Mouse (Mus musculus) kidney, postnatal 4 days (tissue): ENCODE measurements around the gene Spryd7.

Source experiments
- DNase-seq, 2 experiments: peaks; one replicate each; pipeline ENCODE4 v3.0.0; 2021; ENCODE audit warnings: mixed read lengths in 2 of 2

The Spryd7 gene

GRCm38 (mm10) chr14:61530966-61531365, 25.7 kb downstream of the Spryd7 start:
- no peak for DNase-seq

- no peak for DNase-seq
Observed at GRCm38 (mm10) chr14:61530396-61530795, 26.3 kb downstream of the Spryd7 start.

DNA sequence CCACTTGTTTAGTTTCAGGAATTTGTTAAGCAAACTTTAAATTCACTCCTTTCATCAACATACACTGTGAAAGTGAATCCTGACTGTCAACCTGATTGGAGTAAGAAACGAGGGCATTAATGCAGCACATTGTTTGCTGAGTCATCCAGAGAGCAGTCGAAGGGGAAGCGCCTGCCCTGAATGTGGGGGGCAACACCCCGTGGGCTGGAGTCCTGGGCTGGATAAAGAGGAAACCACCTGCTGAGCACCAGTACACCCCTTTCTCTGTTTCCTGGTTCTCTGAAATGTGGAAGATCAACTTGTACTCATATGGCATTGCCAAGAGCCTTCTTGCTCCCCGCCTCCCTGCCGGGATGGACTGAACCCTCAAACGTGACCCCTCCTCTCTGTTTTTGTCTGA, 27.2 kb downstream of the Spryd7 start:
- DNase-seq, result no peak

GRCm38 (mm10) chr14:61526006-61526405, 30.7 kb downstream of the Spryd7 start:
- no peak for DNase-seq

GRCm38 (mm10) chr14:61523821-61524220, 32.9 kb downstream of the Spryd7 start:
- DNase-seq, result no peak

GRCm38 (mm10) chr14:61518659-61519480, 37.8 kb downstream of the Spryd7 start:
- no peak for DNase-seq

DNA sequence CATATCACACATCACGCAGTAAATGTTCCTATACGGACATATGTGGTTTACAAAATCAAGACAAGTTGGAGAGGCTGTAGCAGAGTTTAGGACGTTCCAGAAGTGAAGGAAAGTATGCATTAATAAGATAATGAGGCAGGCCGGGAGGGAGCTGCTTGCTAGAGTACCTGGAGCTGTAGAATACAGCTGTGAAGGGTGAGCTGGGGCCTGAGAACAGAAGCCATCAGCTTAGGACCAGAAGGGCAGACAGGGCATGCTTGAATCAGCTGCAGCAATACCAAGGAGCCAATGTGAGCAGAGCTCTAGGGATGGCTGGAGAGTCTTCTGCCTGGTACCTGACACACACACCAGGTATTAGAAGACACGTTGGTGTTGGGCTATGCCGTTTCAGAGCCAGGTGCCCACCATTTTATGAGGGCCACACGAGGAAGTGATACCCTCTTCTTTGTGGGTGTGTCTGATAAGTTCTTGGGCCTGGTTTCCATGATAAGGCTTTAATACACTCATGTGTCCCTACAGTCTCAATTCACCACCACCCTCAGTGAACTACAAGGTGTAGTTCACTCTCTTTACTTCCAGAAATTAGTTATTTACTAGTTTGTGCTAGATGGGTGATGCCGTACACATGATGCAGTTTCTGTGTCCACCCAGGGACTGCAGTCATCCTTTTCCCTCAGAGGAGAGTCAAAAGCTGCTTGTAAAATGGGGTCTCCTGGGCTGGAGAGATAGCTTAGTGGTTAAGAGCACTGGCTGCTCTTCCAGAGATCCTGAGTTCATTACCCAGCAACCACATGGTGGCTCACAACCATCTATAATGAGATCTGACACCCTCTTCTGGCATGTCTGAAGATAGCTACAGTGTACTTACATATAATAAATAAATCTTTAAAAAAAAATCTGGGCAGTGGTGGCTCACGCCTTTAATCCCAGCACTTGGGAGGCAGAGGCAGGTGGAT, 39.9 kb downstream of the Spryd7 start:
- DNase-seq, result no peak

DNA sequence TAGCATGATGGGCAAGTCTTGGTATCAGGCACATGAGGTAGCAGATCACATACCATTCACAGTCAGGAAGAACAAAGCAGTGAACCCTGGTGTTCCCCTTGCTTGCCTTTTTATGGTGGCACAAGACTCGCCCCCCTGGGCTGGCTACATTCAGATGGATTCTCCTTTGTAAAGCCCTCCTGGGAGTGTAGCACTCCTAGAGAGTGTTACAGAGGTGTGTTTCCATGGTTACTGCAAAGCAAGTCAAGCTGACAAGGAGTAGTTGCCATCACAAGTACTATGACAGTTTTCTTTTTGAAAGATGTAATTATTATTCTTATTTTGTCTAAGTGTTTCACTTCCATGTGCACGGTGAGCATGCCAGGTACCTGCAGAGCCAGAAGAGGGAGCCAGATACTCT, 45.2 kb downstream of the Spryd7 start:
- no peak for DNase-seq

GRCm38 (mm10) chr14:61497716-61498490, 58.8 kb downstream of the Spryd7 start:
- DNase-seq, result peak; percentile 78 to 84

- DNase-seq, result peak in 1 of 2 experiments; percentile 22
Observed at GRCm38 (mm10) chr14:61493511-61494135, 63.1 kb downstream of the Spryd7 start.
